Mouse (Mus musculus) stomach, embryonic 16.5 days (tissue): ENCODE results near the gene Fbxo28. TPM values are rescaled to one million over a fixed set of nuclear protein-coding genes. Genes with fewer than 3 reads are reported as not detected.

ENCODE experiments used
- ATAC-seq: fragments of 200-750 bp; cut with Nextera tagmentation; 2 replicates; pipeline ENCODE4 v1.8.0; 2017; ENCODE audit warnings: moderate number of reproducible peaks, moderate TSS enrichment; ENCODE audit not compliant: insufficient read depth, low FRiP score
- H3K27ac ChIP-seq: fragments of 300-500 bp; sonication (generic); 2 replicates; pipeline ENCODE4 v1.5.1; 2014; ENCODE audit warnings: low read length
- H3K27me3 ChIP-seq: fragments of 300-500 bp; sonication (generic); 2 replicates; pipeline ENCODE4 v1.6.1; 2014; ENCODE audit warnings: low read length, control low read depth, mixed read lengths; ENCODE audit not compliant: control insufficient read depth, insufficient read depth
- H3K36me3 ChIP-seq: fragments of 300-500 bp; sonication (generic); 2 replicates; pipeline ENCODE4 v1.6.1; 2014; ENCODE audit warnings: low read length; ENCODE audit not compliant: control insufficient read depth, insufficient read depth
- H3K4me1 ChIP-seq: fragments of 300-500 bp; sonication (generic); 2 replicates; pipeline ENCODE4 v1.6.1; 2014; ENCODE audit warnings: low read length, control low read depth, mixed read lengths; ENCODE audit not compliant: control insufficient read depth, insufficient read depth
- H3K4me2 ChIP-seq: fragments of 300-500 bp; sonication (generic); 2 replicates; pipeline ENCODE4 v1.6.1; 2014; ENCODE audit warnings: low read depth, low read length, mixed read lengths
- H3K4me3 ChIP-seq: fragments of 300-500 bp; sonication (generic); replicated peaks from 2 replicates; pipeline ENCODE4 v1.5.1; 2014; ENCODE audit warnings: mild to moderate bottlenecking, low read length
- H3K9ac ChIP-seq: fragments of 300-500 bp; sonication (generic); 2 replicates; pipeline ENCODE4 v1.6.1; 2014; ENCODE audit warnings: low read length
- H3K9me3 ChIP-seq: fragments of 300-500 bp; sonication (generic); replicated peaks from 2 replicates; pipeline ENCODE4 v1.6.1; 2016; ENCODE audit warnings: low read length, control low read depth; ENCODE audit not compliant: control insufficient read depth
- WGBS: fragments of 180-500 bp; shearing (Covaris S2); extraction: QIAGEN DNeasy Blood & Tissue Kit; methylation state at CpG from one replicate; pipeline ENCODE4 v1.1.7; 2014; 5-methylcytosine and 5-hydroxymethylcytosine counted together
- polyA plus RNA-seq: library from polyadenylated mRNA; unstranded; fragments of >200 nt; fragmentation: Nextera tagmentation; extraction: Ambion mirVana; gene quantifications from 2 replicates; pipeline ENCODE4 v1.2.1, GENCODE M21; 2015

The Fbxo28 gene
- polyA plus RNA-seq, 1 experiment from 2014 or later, result 13.4 TPM

DNA sequence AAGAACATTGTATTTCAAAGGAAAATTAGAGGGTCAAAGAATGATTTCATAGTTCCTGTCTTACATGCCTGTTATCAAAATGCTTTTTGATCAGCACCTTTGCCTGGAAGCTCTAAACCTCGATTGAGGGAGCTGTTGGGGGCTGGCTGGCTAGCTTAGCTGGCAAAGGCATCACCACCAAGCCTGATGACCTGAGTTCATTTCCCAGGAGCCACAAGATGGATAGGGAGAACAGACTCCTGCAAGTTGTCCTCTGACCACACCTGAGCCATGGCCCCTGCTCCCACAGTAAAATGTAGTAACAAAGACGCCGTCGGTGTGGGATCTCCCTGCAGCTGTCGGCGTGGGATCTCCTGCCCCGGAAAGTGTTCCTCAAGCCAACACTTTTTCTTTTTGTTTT lies 35.4 kb upstream of the Fbxo28 start:
- no peaks in the 10 kb centered on the region for H3K36me3 ChIP-seq
- no peak overlapping the region for H3K4me3 ChIP-seq
- no peak overlapping the region for H3K4me2 ChIP-seq
- H3K9me3 ChIP-seq, result no peaks in the 10 kb centered on the region
- no peak overlapping the region for H3K9ac ChIP-seq
- no peaks in the 10 kb centered on the region for H3K27me3 ChIP-seq
- 89% methylated on average over 7 of the region's 7 CpGs for WGBS
- no peak for ATAC-seq
- no peak overlapping the region for H3K27ac ChIP-seq
- H3K4me1 ChIP-seq, result 0 out of 2 replicates have a peak, but pooled peaks cover 5% of the 10 kb centered on the region

DNA sequence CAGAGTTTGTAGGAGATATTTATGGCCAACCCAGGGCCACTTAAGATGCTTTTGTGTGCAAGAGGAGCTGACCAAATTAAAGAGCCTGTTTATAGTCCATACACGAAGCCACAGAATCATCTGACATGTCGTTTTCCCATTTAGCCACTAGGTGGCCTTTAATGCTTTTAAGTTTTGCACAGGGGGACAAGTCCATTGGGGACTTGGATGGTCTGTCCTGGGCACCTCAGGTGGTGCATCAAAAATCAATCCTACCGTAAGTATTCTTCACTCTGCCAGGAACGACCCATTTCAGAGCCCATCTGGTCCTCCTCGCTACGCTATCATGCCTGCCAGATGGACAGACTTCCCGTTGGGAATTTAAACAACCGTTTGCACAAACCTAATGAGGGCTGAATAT lies 34.8 kb upstream of the Fbxo28 start:
- H3K4me2 ChIP-seq, result no peak overlapping the region
- H3K27me3 ChIP-seq, result no peaks in the 10 kb centered on the region
- no peaks in the 10 kb centered on the region for H3K36me3 ChIP-seq
- 28% methylated on average over 8 of the region's 8 CpGs for WGBS
- H3K9ac ChIP-seq, result no peak overlapping the region
- ATAC-seq, result no peak
- H3K4me3 ChIP-seq, result no peak overlapping the region
- H3K4me1 ChIP-seq, result 0 out of 2 replicates have a peak, but pooled peaks cover 5% of the 10 kb centered on the region
- no peaks in the 10 kb centered on the region for H3K9me3 ChIP-seq
- H3K27ac ChIP-seq, result no peak overlapping the region

DNA sequence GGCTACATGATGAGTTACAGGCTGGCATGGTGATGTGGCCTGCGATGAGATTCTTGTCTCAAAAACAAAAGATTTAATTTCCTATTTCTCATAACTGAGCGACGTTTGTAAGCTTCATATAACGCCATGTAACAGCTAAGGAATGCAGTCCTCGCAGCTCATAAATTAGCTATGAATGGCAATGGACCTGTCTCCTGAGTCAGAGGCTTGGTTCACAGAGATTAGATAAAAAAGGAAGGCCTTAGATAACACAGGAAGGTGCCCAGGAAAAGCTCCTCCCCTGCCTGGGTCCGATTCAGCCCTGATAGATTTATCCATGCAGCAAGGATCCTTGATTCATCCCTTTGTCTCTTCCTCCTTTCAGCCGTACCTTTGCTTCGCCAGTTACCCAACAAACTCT lies 30.5 kb upstream of the Fbxo28 start:
- WGBS, result 65% methylated on average over 8 of the region's 8 CpGs
- no peak overlapping the region for H3K4me3 ChIP-seq
- H3K27me3 ChIP-seq, result no peaks in the 10 kb centered on the region
- H3K27ac ChIP-seq, result no peak overlapping the region
- no peak overlapping the region for H3K9ac ChIP-seq
- no peak for ATAC-seq
- no peaks in the 10 kb centered on the region for H3K9me3 ChIP-seq
- H3K36me3 ChIP-seq, result no peaks in the 10 kb centered on the region
- no peaks in the 10 kb centered on the region for H3K4me1 ChIP-seq
- no peak overlapping the region for H3K4me2 ChIP-seq

DNA sequence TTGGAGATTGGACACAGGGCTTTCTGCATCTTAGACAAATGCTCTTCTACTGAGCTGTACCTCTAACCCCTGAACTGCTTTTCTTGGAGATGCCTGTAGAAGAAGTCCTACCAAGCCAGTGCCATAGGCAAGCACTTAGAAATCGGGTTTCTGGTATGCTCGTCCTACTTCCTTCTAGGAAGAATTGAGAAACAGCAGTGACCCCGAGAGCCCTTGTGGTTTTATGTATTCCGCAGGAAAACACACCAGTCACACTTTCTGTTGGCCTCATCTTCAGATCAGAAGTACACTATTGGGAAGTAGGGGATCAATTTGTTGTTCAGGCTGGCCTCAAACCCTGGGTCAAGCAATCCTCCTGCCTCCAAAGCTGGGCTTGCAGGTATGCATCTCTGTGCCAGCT lies 28.0 kb upstream of the Fbxo28 start:
- Histone ChIP-seq H3K4me2 (no peak overlapping the region), H3K4me3 (no peak overlapping the region), H3K9me3 (no peaks in the 10 kb centered on the region), H3K27me3 (no peaks in the 10 kb centered on the region), H3K27ac (no peak overlapping the region), H3K4me1 (no peaks in the 10 kb centered on the region), H3K9ac (no peak overlapping the region), H3K36me3 (no peaks in the 10 kb centered on the region)
- no peak for ATAC-seq
- 60% methylated on average over 4 of the region's 4 CpGs for WGBS

DNA sequence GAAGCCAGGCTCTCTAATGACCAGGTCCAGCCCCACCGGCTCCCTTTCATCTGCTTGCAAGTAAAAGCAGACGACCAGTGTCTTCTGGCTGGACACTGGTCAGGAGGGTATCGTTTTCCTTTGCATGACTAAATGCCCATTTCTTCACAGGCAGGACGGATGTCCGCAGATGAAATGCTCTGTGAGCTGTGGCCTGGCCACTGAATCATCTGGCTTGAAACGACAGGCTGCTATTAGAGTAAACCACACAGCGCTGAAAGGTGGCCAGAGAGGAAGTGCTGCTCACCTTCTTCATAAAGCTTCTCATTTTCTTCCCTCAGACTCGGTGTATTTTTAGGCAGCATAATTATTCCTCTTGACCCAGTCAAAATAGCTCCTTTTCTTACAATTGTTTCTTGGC lies 27.4 kb upstream of the Fbxo28 start:
- Histone ChIP-seq H3K4me1 (no peaks in the 10 kb centered on the region), H3K9ac (no peak overlapping the region), H3K4me3 (no peak overlapping the region), H3K27ac (no peak overlapping the region), H3K27me3 (no peaks in the 10 kb centered on the region), H3K36me3 (no peaks in the 10 kb centered on the region), H3K4me2 (no peak overlapping the region), H3K9me3 (no peaks in the 10 kb centered on the region)
- 58% methylated on average over 8 of the region's 8 CpGs for WGBS
- no peak for ATAC-seq

DNA sequence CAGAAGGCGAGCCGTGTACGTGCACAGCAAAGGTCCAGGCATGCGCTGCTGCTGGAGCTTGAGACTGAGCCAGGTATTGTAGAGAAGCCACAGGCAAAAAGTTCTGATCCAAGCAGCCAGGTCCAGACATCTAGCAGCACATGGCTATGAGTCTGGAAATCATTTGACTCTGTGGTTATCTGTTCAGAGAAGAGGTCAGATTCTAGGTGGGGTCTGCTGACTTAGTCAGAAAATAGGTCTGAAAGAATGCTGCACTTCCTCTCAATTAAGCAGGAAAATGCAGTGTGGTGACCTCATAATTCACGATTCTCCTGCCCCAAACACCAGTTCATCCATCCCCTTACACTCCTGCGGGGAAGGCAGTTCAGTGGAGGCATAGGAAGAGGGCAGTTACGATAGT lies 26.9 kb upstream of the Fbxo28 start:
- no peaks in the 10 kb centered on the region for H3K9me3 ChIP-seq
- ATAC-seq, result no peak

DNA sequence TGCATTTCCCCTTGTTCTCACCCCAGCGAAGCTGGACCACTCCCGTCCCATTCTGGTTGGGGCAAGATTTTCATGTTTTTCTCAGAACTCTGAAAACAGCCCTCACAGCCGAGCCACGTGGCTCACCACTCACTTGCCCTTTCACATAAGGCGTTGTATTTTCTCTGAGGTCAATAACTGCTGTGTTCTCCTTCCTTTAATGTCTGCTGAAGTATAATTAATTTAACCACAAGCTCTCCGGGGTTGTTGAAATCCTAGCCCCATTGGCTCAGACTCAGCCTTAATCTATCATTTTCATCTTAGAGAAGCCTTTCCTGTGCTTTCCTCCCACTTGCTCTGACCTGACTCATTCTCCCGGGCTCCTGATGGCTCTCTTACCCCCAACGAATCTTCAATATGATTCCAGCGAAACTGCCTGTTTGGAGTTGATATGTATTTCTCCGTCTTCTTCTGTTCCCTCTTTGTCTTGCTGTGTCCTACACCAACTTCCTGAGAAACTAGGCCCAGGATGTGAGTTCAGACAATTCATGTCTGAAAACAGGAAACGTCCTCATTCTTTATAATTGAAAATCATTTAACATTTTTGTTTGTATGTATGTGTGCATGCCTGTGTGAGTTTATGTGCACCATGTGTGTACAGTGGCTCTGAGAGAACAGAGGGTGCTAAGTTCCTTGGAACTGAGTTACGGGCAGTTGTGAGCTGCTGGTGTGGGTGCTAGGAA lies 22.4 kb upstream of the Fbxo28 start:
- Histone ChIP-seq H3K4me2 (no peak overlapping the region), H3K4me1 (no peaks in the 10 kb centered on the region), H3K4me3 (no peak overlapping the region), H3K9ac (no peak overlapping the region), H3K27ac (no peak overlapping the region), H3K9me3 (no peaks in the 10 kb centered on the region), H3K27me3 (no peaks in the 10 kb centered on the region), H3K36me3 (no peaks in the 10 kb centered on the region)
- 49% methylated on average over 12 of the region's 12 CpGs for WGBS
- no peak for ATAC-seq

More for the DNA sequence above, 26.9 kb upstream of the Fbxo28 start:
- WGBS, result 65% methylated on average over 7 of the region's 7 CpGs
- no peaks in the 10 kb centered on the region for H3K36me3 ChIP-seq
- H3K4me2 ChIP-seq, result no peak overlapping the region
- no peak overlapping the region for H3K9ac ChIP-seq
- H3K27ac ChIP-seq, result no peak overlapping the region
- no peaks in the 10 kb centered on the region for H3K4me1 ChIP-seq
- H3K27me3 ChIP-seq, result no peaks in the 10 kb centered on the region
- no peak overlapping the region for H3K4me3 ChIP-seq

DNA sequence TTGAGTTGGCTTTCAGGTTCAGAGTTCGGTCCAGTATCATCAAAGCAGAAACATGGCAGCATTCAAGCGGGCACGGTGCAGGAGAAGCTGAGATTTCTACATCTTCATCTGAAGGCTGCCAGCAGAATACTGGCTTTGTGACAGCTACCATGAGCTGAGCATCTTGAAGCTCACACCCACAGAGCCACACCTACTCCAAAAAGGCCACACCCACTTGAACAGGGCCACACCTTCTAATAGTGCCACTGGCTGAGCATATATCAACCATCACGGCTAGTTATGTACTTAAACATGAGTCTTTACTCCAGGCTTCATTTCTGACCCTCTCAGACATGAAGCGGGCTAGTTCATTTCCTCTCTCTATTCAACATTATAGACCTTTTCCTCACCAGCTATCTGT lies 21.3 kb upstream of the Fbxo28 start:
- no peaks in the 10 kb centered on the region for H3K27me3 ChIP-seq
- H3K9ac ChIP-seq, result no peak overlapping the region
- H3K27ac ChIP-seq, result no peak overlapping the region
- no peak for ATAC-seq
- 84% methylated on average over 5 of the region's 5 CpGs for WGBS
- no peaks in the 10 kb centered on the region for H3K4me1 ChIP-seq
- H3K9me3 ChIP-seq, result no peaks in the 10 kb centered on the region
- no peak overlapping the region for H3K4me2 ChIP-seq
- no peaks in the 10 kb centered on the region for H3K36me3 ChIP-seq
- no peak overlapping the region for H3K4me3 ChIP-seq

DNA sequence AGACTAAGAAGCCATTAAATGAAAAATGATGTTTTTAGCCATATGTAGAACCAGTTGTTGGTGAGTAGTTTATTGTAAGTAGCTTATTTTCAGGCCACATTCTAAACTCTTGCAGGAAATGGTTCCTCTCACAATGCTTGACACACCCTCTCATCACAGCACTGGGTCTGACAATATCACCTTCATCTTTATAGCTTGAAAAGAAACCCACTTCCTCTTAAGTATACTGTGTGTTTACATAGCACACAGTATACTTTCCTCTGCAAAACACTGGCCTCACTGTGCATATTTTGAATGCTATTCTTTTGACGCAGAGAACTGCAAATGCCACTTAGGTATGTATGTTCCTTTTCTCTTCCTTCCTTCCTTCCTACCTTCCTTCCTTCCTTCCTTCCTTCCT lies 16.7 kb upstream of the Fbxo28 start:
- Histone ChIP-seq H3K36me3 (no peaks in the 10 kb centered on the region), H3K9me3 (no peaks in the 10 kb centered on the region), H3K4me1 (no peaks in the 10 kb centered on the region), H3K9ac (no peak overlapping the region), H3K4me2 (no peak overlapping the region), H3K4me3 (no peak overlapping the region), H3K27me3 (no peaks in the 10 kb centered on the region), H3K27ac (no peak overlapping the region)
- ATAC-seq, result no peak
- 47% methylated on average over 1 of the region's 1 CpGs for WGBS
